Mouse (Mus musculus) forebrain, embryonic 16.5 days (tissue): Measurements from ENCODE around the gene Fgd1. TPM values are rescaled to one million over a fixed set of nuclear protein-coding genes. Genes with fewer than 3 reads are reported as not detected.

Experiments used
- ATAC-seq: fragments of 200-750 bp; cut with Nextera tagmentation; 2 replicates; pipeline ENCODE4 v1.8.0; 2017; ENCODE audit warnings: mild to moderate bottlenecking, moderate library complexity
- H3K27ac ChIP-seq: fragments of 300-500 bp; sonication (generic); 2 replicates; pipeline ENCODE4 v1.5.1; 2014; ENCODE audit warnings: low read length, control low read depth
- H3K27me3 ChIP-seq: fragments of 300-500 bp; sonication (generic); replicated peaks from 2 replicates; pipeline ENCODE4 v1.6.1; 2014; ENCODE audit warnings: low read length; ENCODE audit not compliant: control insufficient read depth, insufficient read depth
- H3K36me3 ChIP-seq: fragments of 300-500 bp; sonication (generic); 2 replicates; pipeline ENCODE4 v1.6.1; 2014; ENCODE audit not compliant: control insufficient read depth, insufficient read depth
- H3K4me1 ChIP-seq: fragments of 300-500 bp; sonication (generic); replicated peaks from 2 replicates; pipeline ENCODE4 v1.6.1; 2014; ENCODE audit warnings: low read length; ENCODE audit not compliant: control insufficient read depth, insufficient read depth
- H3K4me2 ChIP-seq: fragments of 300-500 bp; sonication (generic); 2 replicates; pipeline ENCODE4 v1.6.1; 2014; ENCODE audit warnings: mild to moderate bottlenecking, low read length, control low read depth
- H3K4me3 ChIP-seq: fragments of 300-500 bp; sonication (generic); replicated peaks from 2 replicates; pipeline ENCODE4 v1.5.1; 2014; ENCODE audit warnings: mild to moderate bottlenecking, low read length, control low read depth
- H3K9ac ChIP-seq: fragments of 300-500 bp; sonication (generic); replicated peaks from 2 replicates; pipeline ENCODE4 v1.6.1; 2014; ENCODE audit warnings: low read depth, low read length, control low read depth
- H3K9me3 ChIP-seq: fragments of 300-500 bp; sonication (generic); 2 replicates; pipeline ENCODE4 v1.6.1; 2016; ENCODE audit warnings: low read length; ENCODE audit not compliant: control insufficient read depth
- WGBS: fragments of 180-500 bp; shearing (Covaris S2); extraction: QIAGEN DNeasy Blood & Tissue Kit; methylation state at CpG from one replicate; pipeline ENCODE4 v1.1.7; 2014; 5-methylcytosine and 5-hydroxymethylcytosine counted together
- polyA plus RNA-seq: library from polyadenylated mRNA; unstranded; fragments of >200 nt; fragmentation: Nextera tagmentation; extraction: Ambion mirVana; gene quantifications from 2 replicates; pipeline ENCODE4 v1.2.1, GENCODE M21; 2015

Fgd1 gene
- 10.0 and 10.9 TPM in 2 replicates for polyA plus RNA-seq

GRCm38 (mm10) chrX:151045850-151046249 lies at the start of gene Fgd1:
Fgd1 (plus strand) TSS chrX:151046150.
- WGBS, result 96% methylated on average over 8 of the region's 8 CpGs
- Histone ChIP-seq H3K9me3 (no peaks in the 10 kb centered on the region), H3K27me3 (no peaks in the 10 kb centered on the region), H3K4me1 (peaks cover 20% of the 10 kb centered on the region), H3K27ac (peak within 1 kb of the TSS; percentile 92), H3K9ac (peak within 1 kb of the TSS; percentile 62), H3K4me3 (peak within 1 kb of the TSS; percentile 57), H3K36me3 (no peaks in the 10 kb centered on the region), H3K4me2 (peak within 1 kb of the TSS; percentile 56)
- ATAC-seq, result no peak

DNA sequence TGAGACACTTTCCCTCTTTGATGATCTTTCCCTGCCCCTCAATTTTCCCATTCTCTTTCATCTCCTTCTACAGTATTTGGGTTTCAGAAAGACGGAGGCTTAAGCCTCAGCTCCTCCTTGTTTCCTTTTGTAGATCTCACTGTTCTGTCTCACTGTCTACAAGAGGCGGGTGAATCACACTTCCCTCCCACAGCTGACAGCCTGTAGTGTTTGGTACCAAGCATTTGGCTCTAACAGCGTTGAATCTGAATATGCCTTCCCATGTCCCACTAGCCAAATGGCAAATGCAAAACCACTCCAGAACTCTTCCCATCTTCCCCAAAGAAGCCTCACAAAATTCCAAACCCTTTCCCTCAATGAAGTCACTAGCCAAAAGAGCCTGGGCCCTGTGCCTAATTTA lies 49.2 kb upstream of the Fgd1 start:
- no peak overlapping the region for H3K9ac ChIP-seq
- no peak for ATAC-seq
- H3K4me3 ChIP-seq, result no peak overlapping the region
- no peaks in the 10 kb centered on the region for H3K9me3 ChIP-seq
- no peak overlapping the region for H3K27ac ChIP-seq
- H3K36me3 ChIP-seq, result peaks cover 3% of the 10 kb centered on the region; the same call in 1 of the 2 replicates
- no peak overlapping the region for H3K4me2 ChIP-seq
- no peaks in the 10 kb centered on the region for H3K4me1 ChIP-seq
- no peaks in the 10 kb centered on the region for H3K27me3 ChIP-seq
- WGBS, result 85% methylated on average over 3 of the region's 3 CpGs

- peaks cover 6% of the 10 kb centered on the region for H3K4me1 ChIP-seq
- peak within 1 kb of the TSS; percentile 81 for H3K27ac ChIP-seq
- WGBS, result 19% methylated on average over 42 of the region's 43 CpGs
- no peaks in the 10 kb centered on the region for H3K27me3 ChIP-seq
- no peaks in the 10 kb centered on the region for H3K36me3 ChIP-seq
- peak within 1 kb of the TSS; percentile 55 for H3K4me2 ChIP-seq
- H3K4me3 ChIP-seq, result peak within 1 kb of the TSS; percentile 54
- no peaks in the 10 kb centered on the region for H3K9me3 ChIP-seq
- peak; percentile 96 for ATAC-seq
- H3K9ac ChIP-seq, result peak within 1 kb of the TSS; percentile 56
Measured at GRCm38 (mm10) chrX:151016938-151017877, 28.7 kb upstream of the Fgd1 start, which contains the start of gene Gnl3l. Gnl3l (minus strand) TSS chrX:151017322.

DNA sequence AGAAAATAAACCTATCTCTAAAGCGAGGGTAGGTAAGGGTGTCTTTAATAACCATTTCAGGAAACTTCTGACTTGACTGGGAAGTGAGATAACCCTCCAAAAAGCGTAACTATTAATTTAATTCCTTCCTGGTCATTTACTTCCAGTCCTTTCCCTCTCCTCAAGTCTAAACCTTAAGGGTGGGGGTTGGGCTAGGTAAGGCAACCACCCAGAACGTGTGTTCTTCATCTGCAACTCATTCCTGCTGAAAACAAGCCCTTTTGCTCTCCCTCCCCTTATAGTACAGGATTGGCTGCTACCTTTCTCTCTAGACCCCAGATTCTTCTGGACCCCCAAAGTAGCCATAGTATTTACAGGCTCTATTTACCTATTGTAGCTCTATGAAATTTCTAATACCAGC lies 28.1 kb upstream of the Fgd1 start:
- H3K4me3 ChIP-seq, result peak overlapping the region; percentile 54
- peak overlapping the region; percentile 81 for H3K27ac ChIP-seq
- no peak for ATAC-seq
- no peaks in the 10 kb centered on the region for H3K36me3 ChIP-seq
- H3K4me1 ChIP-seq, result peaks cover 6% of the 10 kb centered on the region
- H3K9ac ChIP-seq, result peak overlapping the region; percentile 56
- WGBS, result 4% methylated on average over 3 of the region's 3 CpGs
- H3K27me3 ChIP-seq, result no peaks in the 10 kb centered on the region
- H3K9me3 ChIP-seq, result no peaks in the 10 kb centered on the region
- peak overlapping the region; percentile 54 for H3K4me2 ChIP-seq

- Histone ChIP-seq H3K36me3 (no peaks in the 10 kb centered on the region), H3K27me3 (no peaks in the 10 kb centered on the region), H3K27ac (no peak overlapping the region), H3K4me1 (peaks cover 6% of the 10 kb centered on the region), H3K9ac (no peak overlapping the region), H3K4me3 (peak overlapping the region; percentile 54), H3K9me3 (no peaks in the 10 kb centered on the region), H3K4me2 (peak overlapping the region; percentile 54; the same call in 1 of the 2 replicates)
- WGBS, result 83% methylated on average over 3 of the region's 3 CpGs
- ATAC-seq, result no peak
Measured at GRCm38 (mm10) chrX:151018798-151019197, 27.2 kb upstream of the Fgd1 start.

GRCm38 (mm10) chrX:151031400-151031799 lies 14.6 kb upstream of the Fgd1 start:
- 84% methylated on average over 3 of the region's 3 CpGs for WGBS
- no peak overlapping the region for H3K4me3 ChIP-seq
- no peaks in the 10 kb centered on the region for H3K4me1 ChIP-seq
- no peak for ATAC-seq
- H3K4me2 ChIP-seq, result no peak overlapping the region
- no peak overlapping the region for H3K9ac ChIP-seq
- no peaks in the 10 kb centered on the region for H3K36me3 ChIP-seq
- H3K27me3 ChIP-seq, result no peaks in the 10 kb centered on the region
- H3K27ac ChIP-seq, result no peak overlapping the region
- no peaks in the 10 kb centered on the region for H3K9me3 ChIP-seq

GRCm38 (mm10) chrX:151041223-151041622 lies 4.7 kb upstream of the Fgd1 start:
- 51% methylated on average over 5 of the region's 5 CpGs for WGBS
- no peaks in the 10 kb centered on the region for H3K27me3 ChIP-seq
- no peak overlapping the region for H3K9ac ChIP-seq
- H3K9me3 ChIP-seq, result no peaks in the 10 kb centered on the region
- no peaks in the 10 kb centered on the region for H3K4me1 ChIP-seq
- no peaks in the 10 kb centered on the region for H3K36me3 ChIP-seq
- no peak overlapping the region for H3K4me3 ChIP-seq
- H3K27ac ChIP-seq, result no peak overlapping the region
- ATAC-seq, result no peak
- no peak overlapping the region for H3K4me2 ChIP-seq

DNA sequence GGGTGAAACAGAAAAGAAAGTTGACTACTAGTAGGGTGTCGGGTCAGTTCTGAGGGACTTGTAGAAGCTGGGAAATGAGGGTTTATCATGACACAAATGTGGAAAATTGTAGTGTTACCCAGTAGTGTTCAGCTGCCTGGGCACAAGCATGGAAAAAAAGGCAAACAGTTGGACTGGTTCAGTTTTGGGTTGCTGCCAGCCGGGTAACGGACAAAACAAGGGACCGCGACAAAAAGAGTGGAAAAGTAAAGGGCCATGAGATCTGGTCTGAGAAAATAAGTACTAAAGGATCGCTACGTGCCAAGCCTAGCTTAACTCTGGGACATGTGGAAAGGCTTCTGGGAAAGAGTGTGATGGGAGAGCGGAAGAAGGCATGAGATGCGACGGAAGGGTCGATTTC lies 371 bp downstream of the Fgd1 start:
- Histone ChIP-seq H3K9me3 (no peaks in the 10 kb centered on the region), H3K27ac (peak overlapping the region; percentile 92), H3K9ac (peak overlapping the region; percentile 62), H3K4me1 (peaks cover 20% of the 10 kb centered on the region), H3K27me3 (no peaks in the 10 kb centered on the region), H3K36me3 (no peaks in the 10 kb centered on the region), H3K4me3 (peak overlapping the region; percentile 57), H3K4me2 (peak overlapping the region; percentile 56)
- ATAC-seq, result no peak
- WGBS, result 32% methylated on average over 11 of the region's 11 CpGs

DNA sequence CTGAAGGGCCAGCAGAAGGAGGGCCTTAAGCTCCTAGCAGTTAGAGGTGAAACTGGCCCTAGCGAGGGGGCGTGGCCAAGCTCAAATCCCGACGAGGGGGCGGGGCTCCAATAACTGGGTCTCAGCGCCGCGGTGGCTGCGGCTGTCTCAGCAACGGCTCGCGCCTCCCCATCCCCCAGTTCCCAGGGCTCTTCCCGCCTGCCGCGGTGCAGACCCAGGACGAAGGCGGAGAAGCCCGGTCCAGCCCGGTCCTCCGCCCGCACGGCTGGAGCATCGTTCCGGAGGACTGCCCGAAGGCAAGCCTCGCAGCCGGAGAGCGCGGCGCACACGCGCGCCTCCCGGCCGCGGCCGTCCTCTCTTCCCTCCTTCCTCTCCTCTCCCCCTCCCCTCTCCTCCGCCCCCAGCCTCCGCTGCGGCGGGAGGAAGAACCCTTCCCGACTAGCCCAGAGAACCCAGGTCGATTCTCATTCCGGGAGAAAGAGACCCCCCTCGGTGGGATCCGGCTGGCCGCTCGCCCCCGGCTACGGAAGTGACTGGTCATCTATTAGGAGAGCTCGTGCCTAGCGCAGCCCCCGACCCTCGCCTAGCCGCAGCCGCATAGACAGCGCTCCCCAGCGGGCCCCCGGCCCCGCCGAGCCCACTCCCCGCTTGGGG lies 954 bp downstream of the Fgd1 start:
- Histone ChIP-seq H3K9ac (peak overlapping the region; percentile 62), H3K27ac (peak overlapping the region; percentile 92), H3K4me3 (peak overlapping the region; percentile 57), H3K27me3 (no peaks in the 10 kb centered on the region), H3K9me3 (no peaks in the 10 kb centered on the region), H3K36me3 (no peaks in the 10 kb centered on the region), H3K4me1 (peaks cover 20% of the 10 kb centered on the region), H3K4me2 (peak overlapping the region; percentile 56)
- WGBS, result 28% methylated on average over 37 of the region's 62 CpGs
- peak; percentile 91 for ATAC-seq
